Comparison of ENCODE assay signal across 9 mouse cellular contexts in genomic region chr13:91881837-91882480, GRCm38 (mm10). TPM values are rescaled to one million over a fixed set of nuclear protein-coding genes. Genes with fewer than 3 reads are reported as not detected.
DNase-seq lines count a peak whose midpoint lies in the region; ATAC-seq lines count a peak whose summit lies in the region.
"Had no signal": no experiment of that assay in that cellular context is flagged by ENCODE, and none has a peak within 500 bp of the region (broad histone marks: within the 10 kb centered on the region; RNA-seq: fewer than 3 reads in every experiment).

No protein-coding gene starts in this region.

- intact Hi-C loops in left cerebral cortex, postnatal 10 days (cut with DNase I): no loop called here

- WGBS in intestine, embryonic 14.5 days: 63% methylated on average over 9 of the region's 9 CpGs
- 64% methylated on average over 9 of the region's 9 CpGs for WGBS in intestine, embryonic 15.5 days

- H3K9me3 ChIP-seq in intestine, embryonic 14.5 days (ENCODE audit: control insufficient read depth, low read length): no peaks in the 10 kb centered on the region
- no peaks in the 10 kb centered on the region for H3K9me3 ChIP-seq in intestine, embryonic 15.5 days
- H3K9me3 ChIP-seq: lung, embryonic 15.5 days had no signal

- H3K9ac ChIP-seq in intestine, embryonic 14.5 days (ENCODE audit: low read length): no peak overlapping the region
- no peak overlapping the region for H3K9ac ChIP-seq in intestine, embryonic 15.5 days
- H3K9ac ChIP-seq: lung, embryonic 15.5 days had no signal

- H3K27me3 ChIP-seq in intestine, embryonic 14.5 days (replicated peaks; ENCODE audit: control insufficient read depth, insufficient read depth, low read length): no peaks in the 10 kb centered on the region
- H3K27me3 ChIP-seq in intestine, embryonic 15.5 days (replicated peaks): no peaks in the 10 kb centered on the region
- H3K27me3 ChIP-seq: lung, embryonic 15.5 days had no signal

- peak; percentile 72 for DNase-seq in intestine, embryonic 14.5 days (ENCODE audit: low spot score)
- peak; percentile 12 for DNase-seq in MEL-GATA-1-ER (ENCODE audit: extremely low read depth, low read depth)
- DNase-seq in cerebellum, postnatal 36 days: peak; percentile 37 to 44
- DNase-seq in gastrocnemius, postnatal 4 days (ENCODE audit: low spot score in 2 of 2): peak; percentile 24 to 36
- peak; percentile 60 to 74 for DNase-seq in left cerebral cortex, postnatal 10 days (ENCODE audit: extremely low spot score in 1 of 2, low spot score in 2 of 2)
- peak; percentile 49 for DNase-seq in neural tube, embryonic 10.5 days (ENCODE audit: extremely low spot score, low spot score)
- DNase-seq in spleen, adult 12 weeks (ENCODE audit: low spot score): no peak

- no peak for ATAC-seq in intestine, embryonic 14.5 days (replicated peaks; ENCODE audit: low FRiP score, low TSS enrichment, low read depth)
- ATAC-seq in intestine, embryonic 15.5 days: no peak

- no peaks in the 10 kb centered on the region for H3K4me1 ChIP-seq in intestine, embryonic 14.5 days (replicated peaks; ENCODE audit: control insufficient read depth, insufficient read depth, low read length)
- H3K4me1 ChIP-seq in intestine, embryonic 15.5 days (replicated peaks): no peaks in the 10 kb centered on the region
- H3K4me1 ChIP-seq: lung, embryonic 15.5 days had no signal

- no peak overlapping the region for H3K4me3 ChIP-seq in intestine, embryonic 14.5 days (ENCODE audit: low read depth, low read length)
- no peak overlapping the region for H3K4me3 ChIP-seq in intestine, embryonic 15.5 days (replicated peaks)
- H3K4me3 ChIP-seq: lung, embryonic 15.5 days had no signal

- no peak overlapping the region for H3K27ac ChIP-seq in intestine, embryonic 14.5 days (ENCODE audit: low read depth)
- no peak overlapping the region for H3K27ac ChIP-seq in intestine, embryonic 15.5 days
- H3K27ac ChIP-seq: lung, embryonic 15.5 days had no signal

- no peaks in the 10 kb centered on the region for H3K36me3 ChIP-seq in intestine, embryonic 14.5 days (ENCODE audit: control insufficient read depth, insufficient read depth, low read length)
- H3K36me3 ChIP-seq in intestine, embryonic 15.5 days: no peaks in the 10 kb centered on the region
- H3K36me3 ChIP-seq: lung, embryonic 15.5 days had no signal

- H3K4me2 ChIP-seq in intestine, embryonic 14.5 days (ENCODE audit: low read length): no peak overlapping the region
- no peak overlapping the region for H3K4me2 ChIP-seq in intestine, embryonic 15.5 days (replicated peaks)
- H3K4me2 ChIP-seq: lung, embryonic 15.5 days had no signal

RNA-seq across cellular contexts. Expression of gene Ckmt2, which starts 5.3 kb away (rescaled TPM):
- 0.55 and 0.67 TPM in 2 replicates for polyA plus RNA-seq in intestine, embryonic 14.5 days (2014; fragmentation: Nextera tagmentation; extraction: Ambion mirVana)
- polyA plus RNA-seq in intestine, embryonic 15.5 days (2015; fragmentation: Nextera tagmentation; extraction: Ambion mirVana): 1.5 and 1.7 TPM in 2 replicates
- total RNA-seq in gastrocnemius, postnatal 4 days (2021): 100 to 1,000 TPM; 168 to 176 TPM
- total RNA-seq in left cerebral cortex, postnatal 10 days (2021): not detected

Comparison
In these comparisons a context has a peak if more than half of its experiments do, and no peak if none do; other contexts are left out.
1. RNA of gene Ckmt2, which starts 5.3 kb away (total RNA-seq): 168 to 176 TPM in gastrocnemius, postnatal 4 days; not detected in left cerebral cortex, postnatal 10 days; every median in the first group is over 100 times any median in the second.